Mouse (Mus musculus) erythroblast, embryonic 14.5 days (primary cell): ENCODE results near the gene Bglap2.
"Not testable (repeated sequence)": the region's sequence is repeated elsewhere in the genome, so short reads cannot be mapped to it uniquely, and the experiment has no call there.

Experiments used
- GATA1 ChIP-seq: IDR thresholded peaks from 2 replicates; pipeline ENCODE4 v1.6.1; 2012; ENCODE audit warnings: low read length, inconsistent platforms, mixed read lengths
- TAL1 ChIP-seq: IDR thresholded peaks from 3 replicates; pipeline ENCODE4 v1.6.1; 2012; ENCODE audit warnings: low read length, inconsistent platforms, mixed read lengths

DNA sequence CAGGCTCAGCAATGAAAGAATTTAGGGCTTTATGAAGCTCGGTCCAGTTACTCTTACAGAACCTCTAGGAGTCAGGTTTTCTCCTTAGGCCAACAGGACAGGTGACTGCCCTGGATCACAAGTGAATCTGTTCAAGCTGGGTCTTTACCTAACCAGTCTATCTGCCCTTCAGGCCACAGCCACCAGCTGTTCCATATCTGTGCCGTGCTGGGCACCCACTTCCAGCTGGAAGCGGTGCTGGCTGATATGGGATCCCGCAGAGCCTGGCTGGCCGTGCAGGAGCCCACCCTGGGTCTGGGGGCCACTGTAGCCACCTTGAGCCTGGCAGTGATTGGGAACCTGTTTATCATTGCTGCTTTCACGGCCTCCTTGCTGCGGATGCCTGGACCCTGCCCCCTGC, 11.0 kb downstream of the Bglap2 start:
- TF ChIP-seq GATA1, TAL1: not testable (repeated sequence)
